Mouse (Mus musculus): Measurements from ENCODE around the gene Lefty1. TPM values are rescaled to one million over a fixed set of nuclear protein-coding genes. Genes with fewer than 3 reads are reported as not detected.

Lefty1 gene
- polyA plus RNA-seq, 1 experiment from 2014 or later = 2.2 TPM

DNA sequence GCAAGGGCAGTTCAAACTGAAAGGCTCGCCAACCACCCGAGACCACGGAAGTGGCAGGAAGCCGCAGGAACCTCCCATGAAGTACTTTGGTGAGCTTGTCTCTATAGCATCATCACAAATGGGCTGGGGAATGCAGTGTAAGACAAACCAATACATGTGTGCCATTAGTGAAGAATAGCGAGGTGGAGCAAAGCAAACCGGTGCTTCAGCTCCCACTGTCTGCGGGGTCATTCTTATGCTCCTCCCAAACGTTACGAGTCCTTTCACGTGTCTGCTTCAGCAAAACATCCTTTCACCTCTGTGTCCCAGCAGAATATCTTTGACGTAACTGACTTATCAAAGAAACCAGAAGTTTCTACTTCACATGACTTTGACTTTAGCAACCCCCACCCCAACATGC is 18.4 kb upstream of the Lefty1 start:
- H3K4me1 ChIP-seq (ENCODE audit: insufficient read depth) = peaks cover 11% of the 10 kb centered on the region
- H3K9ac ChIP-seq (replicated peaks) = no peak overlapping the region
- WGBS (ENCODE audit: insufficient replicate concordance) = 65% methylated on average over 11 of the region's 11 CpGs
- no peak overlapping the region for H3K4me3 ChIP-seq (ENCODE audit: low read depth, low read length)
- H3K4me2 ChIP-seq (ENCODE audit: low read depth, low read length) = no peak overlapping the region
- no peaks in the 10 kb centered on the region for H3K9me3 ChIP-seq (ENCODE audit: low read length)
- H3K27ac ChIP-seq (ENCODE audit: low read depth) = no peak overlapping the region
- no peaks in the 10 kb centered on the region for H3K36me3 ChIP-seq (replicated peaks; ENCODE audit: insufficient read depth, low read length)
- H3K27me3 ChIP-seq (ENCODE audit: insufficient read depth, low read length) = no peaks in the 10 kb centered on the region
- ATAC-seq (no peak), DNase-seq (no peak)
- TF ChIP-seq EP300 (IDR thresholded peaks at IDR 0.05; ENCODE audit: low read depth) (no peak), CTCF (IDR thresholded peaks at IDR 0.05; ENCODE audit: low read depth) (no peak)

DNA sequence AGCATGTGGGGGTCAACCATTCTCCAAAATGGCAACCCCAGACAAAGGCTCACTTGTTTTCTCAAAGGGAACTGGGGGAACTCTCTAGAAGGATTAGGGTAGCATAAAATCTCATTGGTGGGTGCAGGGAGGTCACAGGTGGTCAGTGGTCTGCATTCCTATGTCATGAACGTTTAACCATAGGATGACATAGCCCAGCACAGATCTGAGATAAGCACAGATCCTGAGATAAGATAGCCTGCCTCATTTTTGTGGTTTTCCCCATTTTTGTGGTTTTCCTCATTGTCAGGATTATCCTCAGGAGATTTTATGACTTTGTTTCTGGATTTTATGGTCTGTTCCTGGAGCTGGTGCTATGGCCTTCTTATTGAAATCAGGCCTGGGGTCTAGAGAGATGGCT is 17.8 kb upstream of the Lefty1 start:
- H3K27me3 ChIP-seq (ENCODE audit: insufficient read depth, low read length) = no peaks in the 10 kb centered on the region
- 12% methylated on average over 1 of the region's 1 CpGs for WGBS (ENCODE audit: insufficient replicate concordance)
- H3K27ac ChIP-seq (ENCODE audit: low read depth) = no peak overlapping the region
- no peak overlapping the region for H3K4me2 ChIP-seq (ENCODE audit: low read depth, low read length)
- H3K9ac ChIP-seq (replicated peaks) = no peak overlapping the region
- peaks cover 6% of the 10 kb centered on the region for H3K4me1 ChIP-seq (ENCODE audit: insufficient read depth)
- ATAC-seq (no peak), DNase-seq (no peak)
- H3K4me3 ChIP-seq (ENCODE audit: low read depth, low read length) = no peak overlapping the region
- TF ChIP-seq EP300 (IDR thresholded peaks at IDR 0.05; ENCODE audit: low read depth) (no peak), CTCF (IDR thresholded peaks at IDR 0.05; ENCODE audit: low read depth) (no peak)
- no peaks in the 10 kb centered on the region for H3K36me3 ChIP-seq (replicated peaks; ENCODE audit: insufficient read depth, low read length)
- H3K9me3 ChIP-seq (ENCODE audit: low read length) = no peaks in the 10 kb centered on the region

DNA sequence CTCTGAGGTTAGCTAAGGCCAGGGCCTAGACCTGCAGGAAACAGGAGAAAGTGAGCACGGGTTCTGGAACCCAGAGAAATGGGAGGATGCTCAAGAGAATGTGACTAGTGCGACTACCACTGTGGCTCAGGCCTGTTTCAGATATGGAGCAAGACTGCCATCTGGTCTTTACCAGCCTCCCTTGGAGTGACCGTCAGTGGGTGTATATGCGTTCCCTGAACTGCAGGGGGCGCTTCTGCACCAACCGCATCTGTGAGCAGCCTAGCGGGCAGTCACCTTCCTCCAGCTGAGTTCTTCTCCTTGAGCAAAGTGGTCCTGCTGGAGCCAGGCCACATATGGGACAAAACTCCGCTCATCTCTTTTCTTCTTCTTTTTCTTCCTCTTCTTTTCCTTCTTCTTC is 15.1 kb upstream of the Lefty1 start:
- Histone ChIP-seq H3K36me3 (replicated peaks; ENCODE audit: insufficient read depth, low read length) (no peaks in the 10 kb centered on the region), H3K27ac (ENCODE audit: low read depth) (no peak overlapping the region), H3K4me2 (ENCODE audit: low read depth, low read length) (no peak overlapping the region), H3K4me3 (ENCODE audit: low read depth, low read length) (no peak overlapping the region), H3K9me3 (ENCODE audit: low read length) (no peaks in the 10 kb centered on the region), H3K27me3 (ENCODE audit: insufficient read depth, low read length) (no peaks in the 10 kb centered on the region), H3K4me1 (ENCODE audit: insufficient read depth) (no peaks in the 10 kb centered on the region), H3K9ac (replicated peaks) (no peak overlapping the region)
- WGBS (ENCODE audit: insufficient replicate concordance) = 45% methylated on average over 8 of the region's 8 CpGs
- TF ChIP-seq CTCF (IDR thresholded peaks at IDR 0.05; ENCODE audit: low read depth) = peak; percentile 87
- no peak for TF ChIP-seq EP300 (IDR thresholded peaks at IDR 0.05; ENCODE audit: low read depth)
- peak; percentile 73 for DNase-seq
- peak; percentile 60; the same call in 1 of the 2 replicates for ATAC-seq

DNA sequence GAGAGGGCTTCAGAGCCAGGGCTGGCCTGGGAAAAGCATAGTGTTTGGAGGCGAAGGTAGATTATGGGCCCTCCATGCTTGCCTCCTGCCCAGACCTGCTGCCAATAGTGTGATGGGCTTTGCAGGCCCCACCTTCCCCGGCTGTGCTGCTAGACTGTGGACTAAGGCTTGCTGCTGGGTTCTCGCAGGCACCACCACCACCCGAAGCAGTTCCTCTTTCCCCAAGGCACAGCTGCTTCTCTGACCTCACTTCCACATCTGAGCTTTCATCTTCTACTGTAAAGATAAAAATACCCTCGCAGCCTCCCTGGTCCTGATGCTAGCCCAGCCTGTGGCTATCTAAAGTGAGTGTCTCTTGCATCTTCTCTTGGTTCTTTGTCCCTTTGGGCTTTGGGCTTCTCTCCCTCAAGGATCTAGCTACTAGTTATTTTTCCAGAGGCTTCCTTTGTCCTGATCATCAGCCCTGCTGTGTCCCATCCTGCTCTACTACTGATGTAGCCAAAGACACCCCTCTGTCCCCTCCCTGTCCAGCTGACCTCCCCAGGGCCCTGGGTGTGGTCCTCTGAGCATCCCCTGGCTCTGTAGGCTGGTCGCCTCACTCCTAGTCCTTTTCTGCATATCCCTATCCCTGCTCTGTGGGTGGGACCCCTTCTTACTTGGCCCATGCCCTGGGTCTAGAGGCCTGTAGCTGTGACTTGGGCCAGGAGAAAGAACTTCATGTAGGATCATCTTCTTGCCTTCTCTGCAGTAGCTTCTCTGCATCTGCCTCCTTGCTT is 12.4 kb upstream of the Lefty1 start:
- no peaks in the 10 kb centered on the region for H3K36me3 ChIP-seq (replicated peaks; ENCODE audit: insufficient read depth, low read length)
- ATAC-seq (peak; percentile 59), DNase-seq (peak; percentile 49)
- H3K9me3 ChIP-seq (ENCODE audit: low read length) = no peaks in the 10 kb centered on the region
- H3K4me1 ChIP-seq (ENCODE audit: insufficient read depth) = no peaks in the 10 kb centered on the region; the same call in 1 of the 2 replicates
- H3K4me3 ChIP-seq (ENCODE audit: low read depth, low read length) = no peak overlapping the region
- H3K4me2 ChIP-seq (ENCODE audit: low read depth, low read length) = no peak overlapping the region
- WGBS (ENCODE audit: insufficient replicate concordance) = 43% methylated on average over 6 of the region's 6 CpGs
- no peaks in the 10 kb centered on the region for H3K27me3 ChIP-seq (ENCODE audit: insufficient read depth, low read length)
- TF ChIP-seq EP300 (IDR thresholded peaks at IDR 0.05; ENCODE audit: low read depth) = no peak
- no peak for TF ChIP-seq CTCF (IDR thresholded peaks at IDR 0.05; ENCODE audit: low read depth)
- no peak overlapping the region for H3K27ac ChIP-seq (ENCODE audit: low read depth)
- H3K9ac ChIP-seq (replicated peaks) = no peak overlapping the region

DNA sequence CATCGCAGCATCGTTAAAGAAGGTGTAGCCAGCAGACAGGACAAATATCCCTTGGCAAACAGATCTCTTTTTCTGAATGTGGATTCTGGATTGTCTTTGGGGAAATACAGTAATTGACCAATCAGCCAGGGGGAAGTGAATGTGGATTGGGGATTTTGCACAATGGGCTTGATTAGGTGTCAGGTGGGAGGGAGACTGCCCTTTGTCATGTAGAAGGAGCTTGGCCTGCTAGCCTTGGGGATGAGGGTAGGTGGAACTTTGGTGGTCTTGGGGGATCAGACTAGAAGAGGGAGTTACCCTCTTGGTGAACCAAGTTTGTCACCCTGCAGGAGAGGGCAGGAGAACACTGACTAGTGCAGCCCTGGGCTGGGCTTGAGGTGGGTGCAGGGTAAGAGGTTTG is 10.1 kb upstream of the Lefty1 start:
- no peak for DNase-seq
- Histone ChIP-seq H3K27ac (ENCODE audit: low read depth) (no peak overlapping the region), H3K36me3 (replicated peaks; ENCODE audit: insufficient read depth, low read length) (no peaks in the 10 kb centered on the region), H3K9me3 (ENCODE audit: low read length) (no peaks in the 10 kb centered on the region), H3K4me3 (ENCODE audit: low read depth, low read length) (no peak overlapping the region), H3K4me1 (ENCODE audit: insufficient read depth) (no peaks in the 10 kb centered on the region; the same call in 1 of the 2 replicates), H3K4me2 (ENCODE audit: low read depth, low read length) (no peak overlapping the region), H3K27me3 (ENCODE audit: insufficient read depth, low read length) (no peaks in the 10 kb centered on the region), H3K9ac (replicated peaks) (no peak overlapping the region)
- 63% methylated on average over 2 of the region's 2 CpGs for WGBS (ENCODE audit: insufficient replicate concordance)
- TF ChIP-seq EP300 (IDR thresholded peaks at IDR 0.05; ENCODE audit: low read depth) = no peak
- no peak for TF ChIP-seq CTCF (IDR thresholded peaks at IDR 0.05; ENCODE audit: low read depth)
- ATAC-seq = no peak

DNA sequence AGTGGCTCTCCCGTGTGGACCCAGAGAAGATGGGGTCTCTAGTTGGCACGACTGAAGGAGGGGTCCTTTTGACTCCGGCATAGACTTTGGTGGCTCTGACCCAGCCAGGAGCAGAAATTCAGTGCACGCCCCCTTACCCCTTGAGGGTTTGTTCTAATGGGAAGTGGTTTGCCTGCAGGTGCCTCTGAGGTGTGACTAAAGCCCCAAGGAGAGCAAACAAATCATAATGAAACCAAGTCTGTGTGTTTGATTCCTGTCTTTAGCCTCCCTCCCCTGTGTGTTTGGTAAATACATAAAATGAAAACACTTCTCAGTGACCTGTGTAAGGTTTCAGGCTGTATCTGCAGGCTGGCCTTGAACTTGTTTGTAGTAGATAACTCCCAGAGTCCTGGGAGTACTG is 8.5 kb upstream of the Lefty1 start:
- DNase-seq = no peak
- Histone ChIP-seq H3K4me3 (ENCODE audit: low read depth, low read length) (no peak overlapping the region), H3K4me1 (ENCODE audit: insufficient read depth) (no peaks in the 10 kb centered on the region; the same call in 1 of the 2 replicates), H3K9ac (replicated peaks) (no peak overlapping the region), H3K36me3 (replicated peaks; ENCODE audit: insufficient read depth, low read length) (no peaks in the 10 kb centered on the region), H3K27ac (ENCODE audit: low read depth) (no peak overlapping the region), H3K9me3 (ENCODE audit: low read length) (no peaks in the 10 kb centered on the region), H3K4me2 (ENCODE audit: low read depth, low read length) (no peak overlapping the region), H3K27me3 (ENCODE audit: insufficient read depth, low read length) (no peaks in the 10 kb centered on the region)
- ATAC-seq = no peak
- 48% methylated on average over 4 of the region's 4 CpGs for WGBS (ENCODE audit: insufficient replicate concordance)
- TF ChIP-seq CTCF (IDR thresholded peaks at IDR 0.05; ENCODE audit: low read depth) (no peak), EP300 (IDR thresholded peaks at IDR 0.05; ENCODE audit: low read depth) (no peak)

All from liver, postnatal 0 days (tissue).